8 mouse cellular contexts compared by ENCODE assay signal in the genomic region with DNA sequence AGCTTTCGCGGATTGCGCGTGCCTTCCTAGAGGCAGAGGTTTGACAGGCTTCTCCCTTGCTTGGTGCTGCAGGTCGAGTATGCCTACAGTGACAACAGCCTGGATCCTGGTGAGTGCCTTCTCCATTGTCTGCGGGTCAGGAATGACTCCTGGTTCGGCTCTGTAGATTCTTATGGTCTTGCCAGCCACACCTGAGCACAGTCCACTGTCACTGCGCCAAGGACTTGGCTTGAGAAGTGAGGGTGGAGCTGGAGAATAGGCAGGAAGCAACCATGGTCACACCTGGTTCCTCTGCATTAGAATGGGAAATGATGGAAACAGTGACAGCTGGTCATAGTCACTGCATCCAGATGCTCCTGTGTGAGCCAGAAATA. TPM values are rescaled to one million over a fixed set of nuclear protein-coding genes. Genes with fewer than 3 reads are reported as not detected.
A peak's percentile ranks its signal among the peaks of the same experiment; 100 is the strongest.
DNase-seq lines count a peak whose midpoint lies in the region; ATAC-seq lines count a peak whose summit lies in the region.

No protein-coding gene starts in this region.

- peak overlapping the region; percentile 87 for H3K27ac ChIP-seq in lung, embryonic 15.5 days
- peak overlapping the region; percentile 84; the same call in 1 of the 2 replicates for H3K27ac ChIP-seq in forebrain, embryonic 13.5 days
- peak overlapping the region; percentile 91 for H3K27ac ChIP-seq in neural tube, embryonic 15.5 days (replicated peaks)

- no peak for ATAC-seq in lung, embryonic 15.5 days (ENCODE audit: borderline replicate concordance, extremely low read depth, low FRiP score, low TSS enrichment)
- ATAC-seq in forebrain, embryonic 13.5 days = no peak
- ATAC-seq in neural tube, embryonic 15.5 days (ENCODE audit: low FRiP score) = no peak

- H3K27me3 ChIP-seq in lung, embryonic 15.5 days = no peaks in the 10 kb centered on the region
- no peaks in the 10 kb centered on the region for H3K27me3 ChIP-seq in forebrain, embryonic 13.5 days
- no peaks in the 10 kb centered on the region for H3K27me3 ChIP-seq in neural tube, embryonic 15.5 days (replicated peaks)

- no peak for DNase-seq in lung, postnatal 10 days
- peak; percentile 91 for DNase-seq in large intestine, adult 2 months (ENCODE audit: low read depth, low spot score)
- DNase-seq in urinary bladder, postnatal 4 days (ENCODE audit: low spot score in 2 of 2) = no peak
- DNase-seq in adrenal gland, adult 18-20 months (ENCODE audit: low spot score in 2 of 2) = no peak
- DNase-seq in B cell, adult 2 months = no peak

- no peaks in the 10 kb centered on the region for H3K9me3 ChIP-seq in lung, embryonic 15.5 days
- H3K9me3 ChIP-seq in forebrain, embryonic 13.5 days (replicated peaks) = no peaks in the 10 kb centered on the region
- H3K9me3 ChIP-seq in neural tube, embryonic 15.5 days (replicated peaks) = no peaks in the 10 kb centered on the region

- H3K4me1 ChIP-seq in lung, embryonic 15.5 days = peaks cover 37% of the 10 kb centered on the region
- peaks cover 42% of the 10 kb centered on the region for H3K4me1 ChIP-seq in forebrain, embryonic 13.5 days
- peaks cover 47% of the 10 kb centered on the region for H3K4me1 ChIP-seq in neural tube, embryonic 15.5 days

- 9% methylated on average over 8 of the region's 8 CpGs for WGBS in lung, embryonic 15.5 days
- WGBS in forebrain, embryonic 13.5 days = 7% methylated on average over 8 of the region's 8 CpGs
- WGBS in large intestine, adult 2 months = 4% methylated on average over 8 of the region's 8 CpGs
- WGBS in neural tube, embryonic 15.5 days = 8% methylated on average over 8 of the region's 8 CpGs

- H3K4me3 ChIP-seq in lung, embryonic 15.5 days = peak overlapping the region; percentile 80
- peak overlapping the region; percentile 84 for H3K4me3 ChIP-seq in forebrain, embryonic 13.5 days
- H3K4me3 ChIP-seq in neural tube, embryonic 15.5 days (replicated peaks) = peak overlapping the region; percentile 75

- peaks cover 43% of the 10 kb centered on the region for H3K36me3 ChIP-seq in lung, embryonic 15.5 days
- H3K36me3 ChIP-seq in forebrain, embryonic 13.5 days (ENCODE audit: poor library complexity, severe bottlenecking) = peaks cover 58% of the 10 kb centered on the region
- peaks cover 39% of the 10 kb centered on the region for H3K36me3 ChIP-seq in neural tube, embryonic 15.5 days

- H3K4me2 ChIP-seq in lung, embryonic 15.5 days = peak overlapping the region; percentile 91
- H3K4me2 ChIP-seq in forebrain, embryonic 13.5 days = peak overlapping the region; percentile 81
- H3K4me2 ChIP-seq in neural tube, embryonic 15.5 days = peak overlapping the region; percentile 89

- peak overlapping the region; percentile 84 for H3K9ac ChIP-seq in lung, embryonic 15.5 days
- H3K9ac ChIP-seq in forebrain, embryonic 13.5 days = peak overlapping the region; percentile 93
- H3K9ac ChIP-seq in neural tube, embryonic 15.5 days (replicated peaks) = peak overlapping the region; percentile 78

RNA-seq across cellular contexts. Expression of a gene that starts 0.6 kb away (rescaled TPM):
- polyA plus RNA-seq in lung, embryonic 15.5 days (2015; fragmentation: Nextera tagmentation; extraction: Ambion mirVana) = 43.4 and 54.1 TPM in 2 replicates
- polyA plus RNA-seq in forebrain, embryonic 13.5 days (2015; fragmentation: Nextera tagmentation; extraction: Ambion mirVana) = 71.1 and 81.2 TPM in 2 replicates
- 144 and 164 TPM in 2 replicates for polyA plus RNA-seq in large intestine, adult 2 months (2012; rRNA removed)
- 94.2 and 96.6 TPM in 2 replicates for polyA plus RNA-seq in neural tube, embryonic 15.5 days (2015; fragmentation: Nextera tagmentation; extraction: Ambion mirVana)
- 10 to 100 TPM; 46.5 to 61.8 TPM for total RNA-seq in adrenal gland, adult 18-20 months (2021)

RNA-seq across cellular contexts. Expression of a gene that starts 5.3 kb away (rescaled TPM):
- polyA plus RNA-seq in lung, embryonic 15.5 days (2015; fragmentation: Nextera tagmentation; extraction: Ambion mirVana) = 42.8 and 43.2 TPM in 2 replicates
- 45.8 and 48.2 TPM in 2 replicates for polyA plus RNA-seq in forebrain, embryonic 13.5 days (2015; fragmentation: Nextera tagmentation; extraction: Ambion mirVana)
- 38.1 and 46.5 TPM in 2 replicates for polyA plus RNA-seq in large intestine, adult 2 months (2012; rRNA removed)
- polyA plus RNA-seq in neural tube, embryonic 15.5 days (2015; fragmentation: Nextera tagmentation; extraction: Ambion mirVana) = 37.5 and 39.6 TPM in 2 replicates
- 10 to 100 TPM; 84.4 to 94.1 TPM for total RNA-seq in adrenal gland, adult 18-20 months (2021)

RNA-seq across cellular contexts. Expression of a gene that starts 7.6 kb away (rescaled TPM):
- 35.1 and 37.5 TPM in 2 replicates for polyA plus RNA-seq in lung, embryonic 15.5 days (2015; fragmentation: Nextera tagmentation; extraction: Ambion mirVana)
- 63.3 and 64.1 TPM in 2 replicates for polyA plus RNA-seq in forebrain, embryonic 13.5 days (2015; fragmentation: Nextera tagmentation; extraction: Ambion mirVana)
- 1.3 and 1.7 TPM in 2 replicates for polyA plus RNA-seq in large intestine, adult 2 months (2012; rRNA removed)
- 17.7 and 22.4 TPM in 2 replicates for polyA plus RNA-seq in neural tube, embryonic 15.5 days (2015; fragmentation: Nextera tagmentation; extraction: Ambion mirVana)
- total RNA-seq in adrenal gland, adult 18-20 months (2021) = 1 to 10 TPM; 2.8 to 3.8 TPM

RNA-seq across cellular contexts. Expression of a gene that starts 9.5 kb away (rescaled TPM):
- 0.11 and 0.15 TPM in 2 replicates for polyA plus RNA-seq in lung, embryonic 15.5 days (2015; fragmentation: Nextera tagmentation; extraction: Ambion mirVana)
- polyA plus RNA-seq in forebrain, embryonic 13.5 days (2015; fragmentation: Nextera tagmentation; extraction: Ambion mirVana) = not detected in 2 replicates
- 0.26 and 0.29 TPM in 2 replicates for polyA plus RNA-seq in large intestine, adult 2 months (2012; rRNA removed)
- polyA plus RNA-seq in neural tube, embryonic 15.5 days (2015; fragmentation: Nextera tagmentation; extraction: Ambion mirVana) = 0.22 and 0.29 TPM in 2 replicates
- 1 to 10 TPM; 1.2 to 2.0 TPM for total RNA-seq in adrenal gland, adult 18-20 months (2021)

RNA-seq across cellular contexts. Expression of a gene that starts 17.9 kb away (rescaled TPM):
- polyA plus RNA-seq in lung, embryonic 15.5 days (2015; fragmentation: Nextera tagmentation; extraction: Ambion mirVana) = 20.4 and 22.5 TPM in 2 replicates
- 4.8 and 6.5 TPM in 2 replicates for polyA plus RNA-seq in forebrain, embryonic 13.5 days (2015; fragmentation: Nextera tagmentation; extraction: Ambion mirVana)
- 12.9 and 13.6 TPM in 2 replicates for polyA plus RNA-seq in large intestine, adult 2 months (2012; rRNA removed)
- polyA plus RNA-seq in neural tube, embryonic 15.5 days (2015; fragmentation: Nextera tagmentation; extraction: Ambion mirVana) = 11.7 and 12.4 TPM in 2 replicates
- total RNA-seq in adrenal gland, adult 18-20 months (2021) = 10 to 100 TPM; 25.8 to 39.0 TPM
